Mouse (Mus musculus) gastrocnemius, postnatal 25 days (tissue): ENCODE measurements at regions not wholly inside any gene's neighbourhood (a gene's known extent, or its start where the extent isn't known, plus 50 kb on each side); places are given as distances from the start of the nearest gene placed in this dataset.

Experiments
- DNase-seq: peaks from one replicate; pipeline ENCODE4 v3.0.0; 2022
- microRNA-seq, 2 experiments: library from miRNA; unstranded; fragments of <30 nt; microRNA quantifications; one replicate each; pipeline ENCODE4 v1.2.0; 2021; ENCODE audit warnings: borderline replicate concordance in 2 of 2

DNA sequence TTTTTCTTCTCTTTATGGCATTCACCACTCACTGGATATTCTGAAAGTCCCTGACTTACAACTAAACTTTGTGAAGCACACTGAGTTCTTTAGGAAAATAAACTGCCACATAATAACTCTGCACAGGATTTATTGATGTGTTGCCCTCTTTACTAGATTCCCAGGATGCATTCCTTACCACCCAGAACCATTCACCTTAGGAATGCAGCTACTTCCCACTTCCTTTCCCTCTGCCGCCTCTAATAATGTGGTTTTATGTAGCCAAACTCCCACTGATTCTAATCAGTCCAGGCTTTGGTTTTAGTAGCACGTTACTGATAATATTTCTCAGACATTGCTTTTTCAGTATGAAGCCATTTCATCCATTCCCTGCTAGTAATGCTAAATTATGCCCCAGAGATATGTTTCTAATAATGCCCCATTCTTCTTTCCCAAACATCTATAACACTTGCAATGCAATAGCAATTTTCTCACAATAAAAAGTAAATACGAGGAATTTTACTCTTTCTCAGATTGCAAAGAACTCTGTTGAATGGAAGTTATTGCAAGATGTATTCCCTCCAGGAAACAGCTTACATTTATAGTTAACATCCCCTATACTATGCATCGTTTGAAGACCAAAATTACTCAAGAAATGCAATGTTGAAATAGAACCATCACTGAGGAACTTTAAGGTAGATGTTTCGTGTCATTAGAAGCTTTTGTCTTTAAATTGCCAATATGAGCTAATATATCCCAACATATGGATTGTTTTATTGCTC lies 145.2 kb upstream of the Zpld1 start:
- no peak for DNase-seq

DNA sequence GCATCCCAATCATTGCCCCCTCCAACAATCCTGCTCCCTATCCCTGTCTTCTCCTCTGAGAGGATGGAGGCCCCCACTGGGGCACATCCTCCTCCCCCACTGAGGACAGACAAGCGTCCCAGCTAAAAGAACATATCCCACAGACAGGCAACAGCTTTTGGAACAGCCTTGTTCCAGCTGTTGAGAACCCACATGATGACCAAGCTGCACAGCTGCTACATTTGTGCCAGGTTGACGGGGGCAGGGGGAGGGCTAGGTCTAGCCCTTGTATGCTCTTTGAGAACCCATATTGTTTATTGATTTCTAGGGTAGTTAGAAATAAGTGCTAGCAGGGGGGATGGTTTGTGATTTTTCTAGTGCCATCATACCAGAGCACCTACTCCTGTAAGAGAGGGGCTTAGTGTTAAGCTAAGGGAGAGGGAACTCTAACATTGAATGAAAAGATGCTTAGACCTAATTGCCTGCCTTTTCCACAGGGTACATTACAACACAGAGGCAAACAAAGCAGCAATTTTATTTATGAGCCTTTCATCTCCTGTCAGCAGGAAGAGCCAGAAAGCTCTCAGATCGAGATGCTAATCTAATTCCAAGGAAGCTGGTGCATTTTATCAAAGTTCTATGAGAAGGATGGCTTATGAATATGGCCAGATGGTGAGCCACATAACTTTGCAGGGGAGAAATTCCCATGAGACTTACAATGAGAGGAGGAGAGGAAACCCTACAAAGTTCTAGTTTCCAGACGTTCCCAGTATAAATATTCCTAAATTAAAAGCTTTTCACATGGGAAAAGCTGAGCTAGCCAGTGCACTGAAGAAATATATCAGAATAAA lies 137.6 kb upstream of the Zpld1 start:
- no peak for DNase-seq

DNA sequence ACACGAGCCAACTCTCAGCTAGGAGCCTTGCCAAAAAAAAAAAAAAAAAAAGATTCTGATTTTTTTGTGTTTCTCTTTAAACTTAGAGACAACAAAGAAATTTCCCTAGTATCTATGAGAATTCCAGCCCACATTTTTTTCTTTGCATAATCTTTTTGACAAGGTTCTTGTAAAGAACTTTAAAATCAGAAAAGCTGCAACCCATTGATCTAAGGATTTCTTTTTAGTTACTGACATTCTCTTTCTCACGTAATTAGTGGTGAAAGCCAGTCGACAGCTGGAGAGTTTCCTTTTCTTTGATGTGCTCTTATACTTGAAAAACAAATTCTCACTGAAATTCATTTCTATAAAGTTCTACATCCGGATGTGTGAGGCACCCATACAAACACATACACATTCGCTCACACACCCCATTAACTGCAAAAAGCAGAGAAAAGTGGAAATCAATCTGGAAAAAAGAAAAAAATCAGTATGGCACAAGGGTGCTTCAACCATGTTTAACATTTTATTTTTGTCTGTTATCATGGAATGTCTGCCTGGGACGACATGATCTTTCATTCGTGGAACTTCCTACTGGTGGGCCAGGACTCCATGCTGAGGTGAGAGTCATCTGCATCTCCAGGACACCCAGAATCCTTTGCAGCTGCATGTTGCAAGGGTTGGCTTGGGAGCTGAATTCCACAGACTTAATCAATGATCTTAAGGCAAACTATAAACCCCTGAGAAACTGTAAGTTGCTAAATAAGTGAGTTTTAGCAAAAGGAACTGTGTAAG lies 124.0 kb upstream of the Zpld1 start:
- DNase-seq, result no peak

DNA sequence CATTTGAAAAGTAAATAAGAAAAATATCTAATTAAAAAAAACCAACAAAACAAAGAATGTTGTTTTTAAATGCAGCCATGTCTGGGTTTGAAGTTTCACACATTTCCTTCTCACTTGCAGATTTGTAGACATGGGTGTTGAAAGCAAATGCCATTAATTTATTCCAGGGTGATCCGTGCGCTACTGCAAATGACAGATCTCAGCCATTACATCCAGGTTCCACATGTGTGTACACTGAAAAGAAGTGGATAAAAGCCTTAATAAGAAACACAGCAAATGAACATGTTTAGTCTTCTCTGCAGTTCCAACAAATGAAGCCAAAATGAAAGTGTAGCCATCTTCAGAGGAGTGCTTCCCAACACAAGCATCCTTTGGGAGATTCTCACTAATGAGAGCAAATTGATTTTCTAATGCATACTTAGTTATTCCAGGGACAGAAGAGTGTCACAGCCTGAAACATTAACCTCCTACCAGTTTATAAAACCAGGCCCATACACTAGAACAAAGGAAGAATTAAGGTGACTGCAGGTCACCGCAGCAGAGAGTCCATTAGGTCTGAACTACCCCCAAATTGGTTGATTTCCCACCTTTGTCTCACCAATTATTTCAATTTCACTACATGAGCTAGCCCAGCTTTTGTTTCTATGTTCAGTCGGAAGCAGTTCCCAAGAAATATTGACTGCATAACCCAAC lies 123.2 kb upstream of the Zpld1 start:
- DNase-seq, result no peak

DNA sequence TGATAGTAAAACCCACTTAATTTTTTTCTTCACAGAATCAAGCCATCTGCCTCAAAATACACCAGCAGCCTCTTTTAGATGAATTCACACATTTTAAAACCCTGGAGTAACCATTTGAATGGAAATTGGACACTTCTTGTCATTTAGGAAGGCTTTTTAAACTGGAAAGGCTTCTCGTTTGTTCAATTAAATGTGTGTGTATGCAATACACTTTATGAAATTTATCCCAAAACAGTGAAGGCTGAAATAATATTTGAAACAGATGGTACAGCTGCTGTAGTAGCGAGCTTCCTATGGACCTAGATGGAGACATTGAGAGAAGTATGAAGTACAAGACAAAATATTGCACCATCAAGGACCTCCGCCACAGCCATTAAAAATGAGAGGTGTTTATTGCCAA lies 121.1 kb upstream of the Zpld1 start:
- no peak for DNase-seq

DNA sequence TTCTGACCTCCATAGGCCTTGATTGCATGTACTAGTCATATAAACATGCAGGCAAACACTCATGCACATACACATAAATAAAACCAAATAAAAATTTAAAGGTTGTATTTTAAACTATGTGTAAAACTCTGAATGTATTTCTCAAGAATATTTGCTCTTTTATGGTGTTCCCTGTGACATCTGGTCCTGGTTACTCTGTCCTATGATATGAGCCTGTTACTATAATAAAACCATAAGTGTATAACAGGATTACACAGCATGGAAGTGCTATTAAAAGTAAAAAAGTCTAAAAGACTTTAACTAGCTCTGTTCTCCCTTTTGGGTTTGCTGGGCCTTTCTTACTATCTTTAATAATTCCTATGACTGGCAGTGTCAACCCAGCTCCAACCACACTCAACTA lies 103.0 kb upstream of the Zpld1 start:
- no peak for DNase-seq

DNA sequence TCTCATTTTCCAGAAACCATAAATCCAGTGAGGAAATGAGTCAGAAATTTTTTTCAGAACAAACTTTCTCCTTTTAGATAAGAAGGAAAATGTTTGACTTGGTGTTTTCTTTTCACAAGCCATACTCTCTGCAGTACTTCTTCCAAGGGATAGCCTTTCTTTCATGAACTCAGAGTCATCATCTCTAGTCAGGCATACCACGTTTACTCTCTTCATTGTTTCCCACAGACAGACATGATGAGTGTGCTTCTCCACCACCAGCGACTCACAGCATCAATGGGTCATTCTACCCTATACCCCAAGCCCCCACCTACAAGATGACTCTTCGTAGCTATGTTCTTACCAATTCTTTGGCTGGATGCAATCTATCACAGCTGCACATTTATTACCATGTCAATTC lies 97.1 kb upstream of the Zpld1 start:
- DNase-seq, result no peak

DNA sequence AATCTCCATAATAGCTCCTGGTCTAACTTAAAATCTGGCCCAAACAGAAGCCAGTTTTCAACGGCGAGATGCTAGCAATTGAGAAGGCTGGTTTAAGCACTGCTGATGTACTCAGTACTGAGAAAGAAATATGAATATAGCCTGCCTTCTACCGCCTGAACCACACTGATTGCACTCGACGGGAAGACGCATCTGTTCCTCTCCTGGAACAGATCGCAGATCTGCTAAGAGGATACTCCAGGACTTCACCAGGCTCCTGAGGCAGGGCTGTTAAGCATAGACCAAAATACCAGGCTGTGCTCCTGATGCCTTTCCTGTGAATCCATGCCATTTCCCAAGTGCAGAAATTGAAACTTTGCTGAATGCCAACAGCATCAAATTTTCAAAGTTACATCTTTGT lies 92.6 kb upstream of the Zpld1 start:
- no peak for DNase-seq

DNA sequence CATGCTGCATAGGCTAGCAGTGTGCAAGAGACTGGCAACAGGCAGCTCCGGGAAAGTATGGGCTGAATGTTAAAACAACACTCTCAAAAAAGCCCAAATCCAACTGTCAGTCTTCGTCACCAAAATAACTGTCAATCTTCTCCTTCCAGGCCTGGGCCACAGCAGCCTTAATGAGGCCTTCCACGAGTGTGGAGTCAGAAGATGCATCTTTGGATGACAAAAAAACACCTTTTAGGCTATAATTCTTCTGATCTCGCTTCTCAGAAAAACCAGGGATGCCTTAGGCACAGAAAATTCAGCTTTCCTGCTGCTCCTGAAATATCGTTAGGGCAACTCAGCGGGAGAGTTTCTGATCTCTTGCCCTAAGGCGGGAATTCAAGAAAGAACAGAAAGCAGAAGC lies 82.2 kb upstream of the Zpld1 start:
- DNase-seq, result no peak

DNA sequence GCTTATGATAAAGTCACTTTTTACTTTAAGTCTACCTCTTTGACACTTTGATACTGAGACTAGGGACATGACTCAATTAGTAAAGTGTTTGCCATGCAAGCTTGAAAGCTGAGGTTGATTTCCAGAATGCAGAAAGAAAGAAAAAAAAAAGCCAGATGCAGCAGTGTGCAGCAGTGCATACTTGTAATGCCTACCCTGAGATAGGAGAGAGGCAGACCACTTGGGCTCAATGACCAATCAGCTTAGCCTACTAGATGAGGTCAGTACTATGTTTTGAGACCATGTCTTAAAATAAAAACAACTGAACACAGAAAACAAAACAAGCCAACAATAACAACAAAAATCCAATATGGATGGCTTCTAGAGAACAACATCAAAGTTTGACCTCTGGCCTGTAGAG lies 81.4 kb upstream of the Zpld1 start:
- no peak for DNase-seq

DNA sequence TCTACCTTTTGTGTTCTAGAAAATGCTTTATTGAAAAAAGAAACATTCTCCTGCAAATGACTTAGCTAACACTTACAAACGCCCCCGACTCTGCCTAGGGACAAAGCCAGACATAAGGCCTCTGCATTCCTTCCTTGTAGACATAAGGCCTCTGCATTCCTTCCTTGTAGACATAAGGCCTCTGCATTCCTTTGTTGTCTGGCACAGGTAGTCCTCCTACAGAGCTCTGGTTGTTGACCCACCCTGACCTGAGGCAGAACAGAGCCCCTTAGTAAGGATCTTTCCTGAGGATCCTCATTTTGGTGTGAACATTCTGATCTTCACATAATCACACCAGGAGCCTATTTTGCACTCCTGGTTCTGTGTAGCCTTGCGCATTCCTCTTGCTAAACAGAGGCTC lies 80.9 kb upstream of the Zpld1 start:
- no peak for DNase-seq

DNA sequence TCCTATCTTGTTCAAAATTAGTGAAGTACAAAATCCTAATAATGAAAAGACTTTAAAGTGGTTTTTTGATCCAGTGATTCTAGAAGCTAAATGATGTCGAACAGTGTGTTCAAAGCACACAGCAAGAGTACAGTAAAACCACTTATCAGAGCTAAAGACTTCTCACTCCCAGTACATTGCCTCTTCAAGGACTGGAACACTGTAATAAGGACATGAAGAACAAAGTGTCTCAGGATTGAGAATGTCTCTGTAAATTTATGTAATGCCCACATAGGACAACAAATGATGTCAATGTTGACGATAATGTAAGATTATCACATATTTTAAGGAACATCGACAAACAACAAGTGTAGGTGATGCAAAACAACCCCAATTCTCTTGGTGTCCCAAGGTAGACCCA lies 78.1 kb upstream of the Zpld1 start:
- no peak for DNase-seq

DNA sequence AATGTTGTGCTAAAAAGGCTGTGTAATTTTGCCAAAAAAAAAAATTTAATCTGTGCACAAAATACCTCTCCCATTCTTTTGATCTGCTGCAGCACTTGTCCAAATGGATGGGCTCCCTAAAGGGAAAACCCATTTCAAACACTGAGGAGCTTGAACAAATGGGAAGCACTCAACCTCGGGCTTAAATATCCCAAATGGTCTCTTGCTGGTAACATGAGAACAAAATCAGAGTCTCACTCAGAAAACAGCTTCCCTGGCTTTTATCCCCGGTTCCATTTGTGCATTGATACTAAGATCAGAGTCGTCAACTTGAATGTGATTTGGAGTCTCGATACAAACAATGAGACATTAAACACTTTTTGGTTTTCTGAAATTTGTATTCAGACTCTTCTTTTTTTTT lies 59.9 kb upstream of the Zpld1 start:
- no peak for DNase-seq

DNA sequence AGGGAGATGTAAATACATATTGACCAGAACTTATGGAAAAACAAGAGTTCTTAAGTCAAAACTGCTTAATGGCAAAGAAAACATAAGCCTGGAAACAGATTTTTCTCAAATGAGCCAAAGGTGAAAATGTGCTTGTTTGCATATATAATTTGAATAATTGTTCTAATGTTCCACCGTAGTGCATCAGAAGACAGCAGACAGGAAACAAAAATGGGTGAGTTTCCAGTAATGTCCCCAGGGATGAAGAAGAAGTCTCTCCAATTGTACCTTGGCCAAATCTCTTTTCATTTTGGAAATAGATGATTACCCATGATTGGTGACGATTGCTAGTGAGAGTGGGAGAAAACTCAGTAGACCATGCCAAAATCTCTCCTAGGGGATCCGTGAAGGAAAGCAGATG lies 58.3 kb upstream of the Zpld1 start:
- no peak for DNase-seq

Small RNA genes in the stretch of these regions (microRNA-seq; reads per million reads assigned to microRNA genes)
- gene Mir5118, result 0 reads per million in 2 experiments
